Mouse (Mus musculus) megakaryocyte, embryonic 14.5 days (primary cell): ENCODE results near the gene Prox2. TPM values are rescaled to one million over a fixed set of nuclear protein-coding genes. Genes with fewer than 3 reads are reported as not detected.

Source experiments
- H3K27me3 ChIP-seq: replicated peaks from 2 replicates; pipeline ENCODE3; 2012; ENCODE audit warnings: inconsistent platforms
- H3K36me3 ChIP-seq: replicated peaks from 2 replicates; pipeline ENCODE3; 2012; ENCODE audit warnings: low read length, inconsistent platforms, mixed read lengths
- H3K4me1 ChIP-seq: 2 replicates; pipeline ENCODE4 v1.6.1; 2012; ENCODE audit warnings: inconsistent platforms
- H3K4me3 ChIP-seq: replicated peaks from 2 replicates; pipeline ENCODE3; 2012; ENCODE audit warnings: moderate library complexity, mild to moderate bottlenecking, inconsistent platforms
- H3K9me3 ChIP-seq: 2 replicates; pipeline ENCODE4 v1.6.1; 2012; ENCODE audit warnings: inconsistent platforms
- FLI1 ChIP-seq: IDR thresholded peaks from 2 replicates; pipeline ENCODE4 v1.6.1; 2012; ENCODE audit warnings: low read length, inconsistent platforms, mixed read lengths
- GATA1 ChIP-seq: IDR thresholded peaks from 3 replicates; pipeline ENCODE4 v1.6.1; 2012; ENCODE audit warnings: mixed read lengths, low read length, inconsistent platforms, borderline replicate concordance
- polyA plus RNA-seq: library from polyadenylated mRNA; stranded (reverse); fragments of >175 nt; gene quantifications from 2 replicates; pipeline ENCODE4 v1.2.3, GENCODE M21; 2012; ENCODE audit warnings: low replicate concordance; ENCODE audit not compliant: insufficient read depth

Prox2 gene
- polyA plus RNA-seq: 2.2 TPM in 2 replicates

DNA sequence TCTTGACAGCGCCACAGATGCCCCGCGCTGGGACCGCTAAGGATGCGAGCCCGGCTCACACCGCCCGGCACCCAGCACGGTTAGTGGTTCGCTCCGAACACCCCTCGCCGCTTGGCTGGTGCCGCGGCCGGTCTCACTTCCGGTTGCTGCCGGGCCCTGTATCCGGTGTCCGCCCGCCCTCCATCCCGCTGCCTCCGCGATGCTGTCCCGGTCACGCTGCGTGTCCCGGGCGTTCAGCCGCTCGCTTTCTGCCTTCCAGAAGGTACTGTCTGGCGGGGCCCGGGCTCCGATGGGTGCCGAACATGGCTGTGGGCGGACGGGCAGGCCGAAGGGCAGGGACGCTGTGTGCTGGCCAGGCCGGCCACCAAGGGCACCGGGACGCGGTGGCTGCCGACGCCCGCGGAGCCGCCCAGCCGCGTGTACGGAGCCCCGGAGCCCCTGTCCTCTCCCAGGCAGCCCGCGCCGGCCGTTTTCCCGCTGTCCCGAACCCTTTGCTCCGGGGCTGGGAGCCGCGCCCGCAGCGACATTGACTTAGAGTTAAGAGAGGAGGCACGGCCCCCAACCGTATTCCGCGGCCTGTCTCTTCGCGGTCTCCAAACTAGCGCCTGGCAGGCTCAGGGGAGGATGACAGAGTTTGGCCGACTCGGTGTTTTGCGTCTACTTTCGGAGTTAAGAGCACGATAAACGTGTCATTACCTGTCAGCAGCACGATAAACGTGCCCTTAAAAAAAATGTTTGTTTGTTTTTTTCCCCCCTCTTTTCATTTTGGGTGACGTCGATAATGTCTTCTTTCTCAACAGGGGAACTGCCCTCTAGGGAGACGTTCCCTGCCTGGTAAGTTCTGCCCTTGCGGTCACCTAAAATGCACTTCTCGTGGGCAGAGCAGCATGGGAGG is at the start of gene Prox2, which contains the start of gene Dlst:
Gene Prox2 (minus strand): TSS at position 62 of the 895 bp plus-strand sequence.
Gene Dlst (plus strand): TSS at position 136 of the 895 bp plus-strand sequence.
- TF ChIP-seq GATA1: no peak
- TF ChIP-seq FLI1: peak; percentile 87; the same call in 1 of the 2 replicates
- H3K9me3 ChIP-seq: no peaks in the 10 kb centered on the region
- no peaks in the 10 kb centered on the region for H3K27me3 ChIP-seq
- peaks cover 23% of the 10 kb centered on the region for H3K36me3 ChIP-seq
- peaks cover 66% of the 10 kb centered on the region for H3K4me1 ChIP-seq
- peak within 1 kb of the TSS; percentile 98 for H3K4me3 ChIP-seq

GRCm38 (mm10) chr12:85159592-85159991 is 49.0 kb upstream of the Prox2 start:
- Histone ChIP-seq H3K36me3 (no peaks in the 10 kb centered on the region), H3K9me3 (peaks cover 19% of the 10 kb centered on the region), H3K27me3 (peaks cover 34% of the 10 kb centered on the region), H3K4me3 (no peak overlapping the region), H3K4me1 (peaks cover 6% of the 10 kb centered on the region; the same call in 1 of the 2 replicates)
- TF ChIP-seq GATA1 (no peak), FLI1 (no peak)

DNA sequence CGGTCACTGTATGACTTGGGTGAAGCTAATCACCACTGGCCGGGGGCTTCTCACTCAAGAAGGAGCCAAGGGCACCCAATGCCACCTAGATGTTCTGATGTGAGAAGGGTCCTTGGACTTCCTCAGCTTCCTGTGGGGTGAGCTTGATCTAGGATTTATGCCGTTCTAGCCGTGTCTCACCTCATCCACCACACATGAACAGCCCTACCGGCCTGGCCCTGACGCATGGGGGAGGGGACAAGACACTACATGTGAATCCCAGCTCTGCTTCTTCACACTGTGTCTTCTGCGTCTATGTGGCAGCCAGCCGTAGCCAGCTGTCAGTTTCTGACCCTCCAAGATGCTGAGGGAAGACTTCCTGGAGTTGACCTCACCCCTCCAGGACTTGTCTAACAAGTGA is 48.2 kb upstream of the Prox2 start:
- Histone ChIP-seq H3K36me3 (no peaks in the 10 kb centered on the region), H3K9me3 (peaks cover 16% of the 10 kb centered on the region), H3K4me3 (no peak overlapping the region), H3K4me1 (peaks cover 6% of the 10 kb centered on the region; the same call in 1 of the 2 replicates), H3K27me3 (peaks cover 37% of the 10 kb centered on the region)
- no peak for TF ChIP-seq GATA1
- no peak for TF ChIP-seq FLI1

- H3K9me3 ChIP-seq: peaks cover 12% of the 10 kb centered on the region
- peaks cover 39% of the 10 kb centered on the region for H3K27me3 ChIP-seq
- H3K4me1 ChIP-seq: peaks cover 6% of the 10 kb centered on the region; the same call in 1 of the 2 replicates
- no peak overlapping the region for H3K4me3 ChIP-seq
- TF ChIP-seq FLI1: no peak
- no peak for TF ChIP-seq GATA1
- H3K36me3 ChIP-seq: no peaks in the 10 kb centered on the region
Observed at GRCm38 (mm10) chr12:85157797-85158460, 47.4 kb upstream of the Prox2 start.

GRCm38 (mm10) chr12:85156324-85156723 is 45.8 kb upstream of the Prox2 start:
- TF ChIP-seq GATA1: no peak
- TF ChIP-seq FLI1: no peak
- Histone ChIP-seq H3K36me3 (no peaks in the 10 kb centered on the region), H3K9me3 (peaks cover 6% of the 10 kb centered on the region; the same call in 1 of the 2 replicates), H3K4me1 (peaks cover 6% of the 10 kb centered on the region; the same call in 1 of the 2 replicates), H3K4me3 (no peak overlapping the region), H3K27me3 (peaks cover 48% of the 10 kb centered on the region)

GRCm38 (mm10) chr12:85153011-85153410 is 42.5 kb upstream of the Prox2 start:
- Histone ChIP-seq H3K27me3 (peaks cover 59% of the 10 kb centered on the region), H3K9me3 (peaks cover 6% of the 10 kb centered on the region; the same call in 1 of the 2 replicates), H3K4me3 (no peak overlapping the region), H3K4me1 (peaks cover 16% of the 10 kb centered on the region), H3K36me3 (no peaks in the 10 kb centered on the region)
- no peak for TF ChIP-seq GATA1
- no peak for TF ChIP-seq FLI1

DNA sequence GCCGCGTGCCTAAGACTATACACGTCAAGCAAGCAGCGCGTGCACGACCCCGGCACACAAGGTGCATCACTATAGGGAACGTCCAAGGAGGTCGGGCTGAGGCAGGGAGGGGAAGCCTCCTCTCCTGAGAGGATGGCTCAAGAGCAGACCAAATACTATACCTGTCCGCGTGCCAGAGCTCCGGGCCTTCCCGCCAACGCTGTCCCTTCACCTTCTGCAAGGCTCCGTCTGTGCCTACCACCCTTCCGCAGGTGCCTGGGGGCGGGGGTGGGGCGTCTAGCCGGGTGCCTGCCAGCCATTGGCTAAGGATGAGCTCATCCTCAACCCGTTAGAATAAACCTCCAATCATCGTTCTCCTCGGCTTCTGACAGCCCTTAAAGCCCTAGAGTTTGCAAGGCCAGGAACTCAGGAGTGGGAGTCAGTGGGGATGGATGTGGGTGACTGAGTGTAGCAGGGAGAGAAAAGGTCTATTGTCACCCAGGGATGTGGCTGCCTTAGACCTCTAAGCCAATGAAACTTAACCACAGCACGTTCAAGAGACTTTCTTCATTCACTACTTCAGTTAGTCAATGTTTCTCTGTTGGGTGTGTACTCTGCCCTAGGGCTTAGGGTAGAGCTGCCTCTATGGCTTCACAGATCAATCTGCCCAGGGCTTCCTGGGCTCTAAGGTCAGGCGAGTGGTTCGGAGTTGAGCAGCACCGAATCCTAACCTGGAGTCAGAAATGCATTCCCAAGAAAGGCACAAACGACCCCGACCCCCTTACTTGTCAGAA is 40.6 kb upstream of the Prox2 start, which contains the start of gene Rps6kl1:
Gene Rps6kl1 (minus strand): TSS at position 263 of the 773 bp plus-strand sequence.
- Histone ChIP-seq H3K9me3 (peaks cover 6% of the 10 kb centered on the region; the same call in 1 of the 2 replicates), H3K4me1 (peaks cover 24% of the 10 kb centered on the region), H3K4me3 (peak within 1 kb of the TSS; percentile 80), H3K36me3 (no peaks in the 10 kb centered on the region), H3K27me3 (peaks cover 65% of the 10 kb centered on the region)
- TF ChIP-seq GATA1 (no peak), FLI1 (no peak)

DNA sequence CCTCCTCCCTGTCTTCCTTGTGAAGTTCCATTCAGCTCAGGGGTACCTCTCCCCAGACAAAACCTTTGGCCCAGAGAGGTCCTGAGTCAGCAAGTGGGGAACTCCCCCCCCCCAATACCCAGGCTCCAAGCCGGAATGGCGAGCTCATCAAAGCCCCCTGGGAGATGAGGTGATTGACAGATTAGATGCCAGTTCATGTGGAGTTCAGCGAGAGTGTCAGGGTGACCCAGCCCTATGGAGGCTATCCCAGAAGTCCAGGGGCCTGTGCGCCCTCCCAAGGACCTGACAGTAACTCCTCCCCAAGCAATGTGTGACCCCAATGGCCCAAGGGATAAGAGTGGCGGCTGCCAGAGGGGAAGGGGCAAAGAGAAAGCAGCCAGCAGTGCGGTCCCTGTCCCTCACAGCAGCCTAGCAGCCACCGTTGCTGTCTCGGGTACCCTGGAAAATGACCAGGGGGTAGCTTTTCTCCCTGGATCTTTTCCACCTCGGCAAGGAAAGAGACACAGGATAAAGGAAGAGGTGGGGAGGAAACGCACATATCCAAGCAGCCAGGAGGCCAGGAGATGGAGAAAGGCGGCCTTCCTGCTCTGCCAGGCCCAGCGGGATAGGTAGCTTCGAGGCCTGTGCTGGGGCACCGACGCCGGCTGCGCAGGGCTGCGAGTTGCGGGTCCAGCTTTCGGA is 39.9 kb upstream of the Prox2 start:
- TF ChIP-seq GATA1 (no peak), FLI1 (no peak)
- Histone ChIP-seq H3K27me3 (peaks cover 67% of the 10 kb centered on the region), H3K4me1 (peaks cover 23% of the 10 kb centered on the region), H3K9me3 (peaks cover 6% of the 10 kb centered on the region; the same call in 1 of the 2 replicates), H3K36me3 (no peaks in the 10 kb centered on the region), H3K4me3 (peak overlapping the region; percentile 80)
